Mouse (Mus musculus): Measurements from ENCODE around the gene Ccdc61. TPM values are rescaled to one million over a fixed set of nuclear protein-coding genes. Genes with fewer than 3 reads are reported as not detected.

The Ccdc61 gene
- polyA plus RNA-seq, 1 experiment: not detected

DNA sequence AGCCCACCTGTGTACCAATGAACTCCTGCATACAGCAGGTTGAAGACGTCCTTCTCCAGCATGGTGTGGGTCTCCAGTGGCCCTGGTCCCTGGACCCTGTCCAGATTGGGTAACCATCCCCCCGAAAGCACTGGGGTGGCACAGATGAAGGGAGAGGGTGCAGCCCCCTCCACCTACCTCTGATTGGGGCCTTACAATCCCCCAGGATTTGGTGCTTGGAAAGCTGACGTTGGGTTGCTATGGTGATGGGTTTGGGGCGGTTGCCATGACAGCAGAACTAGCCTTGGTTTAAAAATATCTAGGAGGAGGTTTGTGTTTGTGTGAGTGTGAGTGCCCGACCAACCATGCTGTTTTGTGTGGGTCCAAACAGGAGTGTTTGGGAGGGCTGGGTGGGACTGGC is 12.6 kb upstream of the Ccdc61 start:
- Histone ChIP-seq H3K27ac (ENCODE audit: insufficient read depth, low read depth, low read length) (peak overlapping the region; percentile 99), H3K4me1 (ENCODE audit: control insufficient read depth, insufficient read depth, low read length) (peaks cover 42% of the 10 kb centered on the region), H3K4me3 (ENCODE audit: insufficient read depth, low read depth, low read length) (peak overlapping the region; percentile 25; the same call in 1 of the 2 replicates)
- WGBS: 15% methylated on average over 5 of the region's 5 CpGs
- TF ChIP-seq POLR2A (IDR thresholded peaks at IDR 0.05; ENCODE audit: insufficient read depth, low read depth, low read length) (peak; percentile 22; the same call in 1 of the 2 replicates), CTCF (IDR thresholded peaks at IDR 0.05; ENCODE audit: insufficient read depth, low read depth, low read length) (no peak)

DNA sequence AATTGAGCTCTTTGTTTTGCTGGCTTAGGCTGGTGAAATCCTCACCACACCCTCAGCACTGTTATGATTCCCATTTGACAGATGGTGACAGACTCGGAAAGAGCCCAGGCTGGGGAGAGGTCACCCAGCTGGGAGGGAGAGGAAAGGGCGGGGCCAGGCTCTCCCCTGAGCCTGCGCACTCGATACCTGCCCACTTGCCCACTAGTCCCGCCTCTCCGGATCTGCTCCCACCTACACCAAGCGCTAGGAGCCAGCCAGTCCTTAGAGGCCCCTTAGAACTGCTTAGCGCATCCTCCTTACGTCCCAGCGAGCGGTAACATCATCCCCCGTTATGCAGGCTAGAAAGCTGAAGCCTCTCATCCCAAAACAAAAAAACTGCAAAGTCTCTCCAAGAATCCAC is 10.9 kb upstream of the Ccdc61 start:
- WGBS: 5% methylated on average over 12 of the region's 12 CpGs
- peak overlapping the region; percentile 3; the same call in 1 of the 2 replicates for H3K4me3 ChIP-seq (ENCODE audit: insufficient read depth, low read depth, low read length)
- TF ChIP-seq CTCF (IDR thresholded peaks at IDR 0.05; ENCODE audit: insufficient read depth, low read depth, low read length): no peak
- peak; percentile 48; the same call in 1 of the 2 replicates for TF ChIP-seq POLR2A (IDR thresholded peaks at IDR 0.05; ENCODE audit: insufficient read depth, low read depth, low read length)
- H3K4me1 ChIP-seq (ENCODE audit: control insufficient read depth, insufficient read depth, low read length): peaks cover 34% of the 10 kb centered on the region
- peak overlapping the region; percentile 95 for H3K27ac ChIP-seq (ENCODE audit: insufficient read depth, low read depth, low read length)

DNA sequence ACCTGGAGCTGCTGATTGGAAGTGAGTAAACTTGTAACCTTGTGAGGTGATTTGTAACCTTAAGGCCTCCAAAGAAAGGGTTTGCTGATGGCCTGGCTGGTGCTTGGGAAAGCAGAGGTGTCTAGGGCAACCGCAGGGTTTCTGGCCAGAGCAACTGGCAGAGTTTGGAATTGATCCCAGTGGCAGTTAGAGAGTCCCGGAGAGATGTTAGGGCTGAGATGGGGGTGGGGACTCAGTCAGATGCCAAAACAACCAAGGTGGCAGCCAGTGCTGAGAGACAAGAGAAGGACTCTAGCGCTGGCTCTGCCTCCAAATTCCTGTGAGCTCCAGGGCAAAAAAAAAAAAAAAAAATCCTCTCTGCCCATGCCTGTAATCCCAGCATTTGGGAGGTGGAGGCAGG is 7.7 kb upstream of the Ccdc61 start:
- no peak overlapping the region for H3K27ac ChIP-seq (ENCODE audit: insufficient read depth, low read depth, low read length)
- 46% methylated on average over 3 of the region's 3 CpGs for WGBS

DNA sequence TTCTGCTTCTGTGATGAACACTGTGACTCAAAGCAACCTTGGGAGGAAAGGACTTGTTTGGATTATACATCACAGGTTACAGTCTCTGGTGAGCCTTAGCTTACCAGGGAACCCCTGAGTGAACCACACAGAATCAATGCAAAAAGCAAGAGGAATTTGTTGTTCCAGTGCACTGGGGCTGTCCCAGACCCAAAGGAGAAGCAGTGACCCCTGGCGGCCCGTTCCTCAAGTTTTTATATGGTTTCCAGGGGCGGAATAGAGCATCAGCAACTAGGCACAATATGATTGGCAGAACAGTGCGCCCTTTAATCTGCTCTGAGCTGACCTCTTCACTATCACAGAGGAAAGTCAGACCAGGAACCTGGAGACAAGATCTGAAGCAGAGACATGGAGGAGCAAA is 6.0 kb upstream of the Ccdc61 start:
- TF ChIP-seq POLR2A (IDR thresholded peaks at IDR 0.05; ENCODE audit: insufficient read depth, low read depth, low read length) (no peak), CTCF (IDR thresholded peaks at IDR 0.05; ENCODE audit: insufficient read depth, low read depth, low read length) (no peak)
- Histone ChIP-seq H3K27ac (ENCODE audit: insufficient read depth, low read depth, low read length) (no peak overlapping the region), H3K4me1 (ENCODE audit: control insufficient read depth, insufficient read depth, low read length) (peaks cover 7% of the 10 kb centered on the region), H3K4me3 (ENCODE audit: insufficient read depth, low read depth, low read length) (no peak overlapping the region)
- 53% methylated on average over 4 of the region's 4 CpGs for WGBS

More for the DNA sequence above, 7.7 kb upstream of the Ccdc61 start:
- peaks cover 19% of the 10 kb centered on the region for H3K4me1 ChIP-seq (ENCODE audit: control insufficient read depth, insufficient read depth, low read length)
- H3K4me3 ChIP-seq (ENCODE audit: insufficient read depth, low read depth, low read length): no peak overlapping the region
- TF ChIP-seq POLR2A (IDR thresholded peaks at IDR 0.05; ENCODE audit: insufficient read depth, low read depth, low read length): no peak
- no peak for TF ChIP-seq CTCF (IDR thresholded peaks at IDR 0.05; ENCODE audit: insufficient read depth, low read depth, low read length)

DNA sequence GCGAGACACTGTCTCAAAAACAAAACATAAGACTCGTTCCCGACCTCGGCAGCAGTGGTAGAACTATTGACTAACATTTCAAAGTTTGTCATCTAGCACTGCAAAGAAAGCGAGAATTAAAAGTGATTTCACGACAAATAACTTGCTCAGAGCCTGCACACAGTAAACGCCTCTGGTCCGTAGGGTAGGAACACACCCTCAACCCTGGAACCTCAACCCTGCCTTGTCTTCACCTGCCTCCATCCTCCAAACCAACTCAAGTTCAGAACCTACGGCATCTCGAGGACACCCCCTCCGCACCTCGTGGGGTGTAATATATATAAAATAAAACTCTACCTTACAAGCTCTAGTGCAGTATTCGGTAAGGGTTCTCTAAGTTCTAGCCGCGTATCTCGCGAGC is 418 bp downstream of the Ccdc61 start:
- H3K4me3 ChIP-seq (ENCODE audit: insufficient read depth, low read depth, low read length): peak overlapping the region; percentile 83
- no peak for TF ChIP-seq POLR2A (IDR thresholded peaks at IDR 0.05; ENCODE audit: insufficient read depth, low read depth, low read length)
- TF ChIP-seq CTCF (IDR thresholded peaks at IDR 0.05; ENCODE audit: insufficient read depth, low read depth, low read length): no peak
- no peak overlapping the region for H3K27ac ChIP-seq (ENCODE audit: insufficient read depth, low read depth, low read length)
- WGBS: 2% methylated on average over 17 of the region's 17 CpGs
- 0 out of 2 replicates have a peak, but pooled peaks cover 2% of the 10 kb centered on the region for H3K4me1 ChIP-seq (ENCODE audit: control insufficient read depth, insufficient read depth, low read length)

DNA sequence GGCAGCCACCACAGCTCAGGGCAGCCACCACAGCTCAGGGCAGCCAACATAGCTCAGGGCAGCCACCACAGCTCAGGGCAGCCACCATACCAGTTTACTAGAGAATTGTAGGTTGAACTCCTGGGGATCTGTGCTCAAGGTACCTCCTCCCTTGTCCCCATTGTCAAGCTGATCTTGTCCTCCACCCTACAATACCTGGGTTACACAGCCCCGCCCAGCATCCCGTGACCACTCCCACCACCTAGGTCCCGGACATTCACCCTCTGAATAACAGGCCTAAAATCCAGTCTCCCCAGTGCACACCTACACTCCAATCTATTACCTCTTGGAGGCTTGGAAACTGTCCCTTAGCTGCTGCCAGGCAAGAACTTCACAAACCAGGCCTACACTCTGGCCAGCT is 5.2 kb downstream of the Ccdc61 start:
- TF ChIP-seq CTCF (IDR thresholded peaks at IDR 0.05; ENCODE audit: insufficient read depth, low read depth, low read length) (no peak), POLR2A (IDR thresholded peaks at IDR 0.05; ENCODE audit: insufficient read depth, low read depth, low read length) (no peak)
- 70% methylated on average over 3 of the region's 3 CpGs for WGBS

DNA sequence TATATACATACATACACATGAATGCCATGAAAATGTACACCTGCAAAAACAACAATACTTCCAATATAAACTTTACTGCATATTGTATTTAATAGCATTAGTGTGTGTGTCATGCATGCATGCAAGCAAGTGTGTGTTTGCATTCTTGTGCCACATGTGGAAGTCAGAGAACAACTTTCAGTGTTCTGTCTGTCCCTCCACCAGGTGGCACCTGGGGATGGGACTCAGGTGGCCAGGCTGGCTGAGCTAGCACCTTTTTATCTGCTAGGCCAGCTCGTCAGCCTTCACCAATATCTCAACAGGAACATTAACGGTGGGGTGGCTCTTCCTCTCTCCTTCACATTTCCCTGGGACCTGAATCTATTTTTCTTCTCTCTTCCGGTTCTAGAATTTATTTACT is 7.7 kb downstream of the Ccdc61 start:
- WGBS: 54% methylated on average over 3 of the region's 3 CpGs
- Histone ChIP-seq H3K4me3 (ENCODE audit: insufficient read depth, low read depth, low read length) (no peak overlapping the region), H3K4me1 (ENCODE audit: control insufficient read depth, insufficient read depth, low read length) (no peaks in the 10 kb centered on the region), H3K27ac (ENCODE audit: insufficient read depth, low read depth, low read length) (no peak overlapping the region)
- TF ChIP-seq POLR2A (IDR thresholded peaks at IDR 0.05; ENCODE audit: insufficient read depth, low read depth, low read length) (no peak), CTCF (IDR thresholded peaks at IDR 0.05; ENCODE audit: insufficient read depth, low read depth, low read length) (no peak)

More for the DNA sequence above, 5.2 kb downstream of the Ccdc61 start:
- Histone ChIP-seq H3K4me3 (ENCODE audit: insufficient read depth, low read depth, low read length) (no peak overlapping the region), H3K4me1 (ENCODE audit: control insufficient read depth, insufficient read depth, low read length) (0 out of 2 replicates have a peak, but pooled peaks cover 2% of the 10 kb centered on the region), H3K27ac (ENCODE audit: insufficient read depth, low read depth, low read length) (no peak overlapping the region)

DNA sequence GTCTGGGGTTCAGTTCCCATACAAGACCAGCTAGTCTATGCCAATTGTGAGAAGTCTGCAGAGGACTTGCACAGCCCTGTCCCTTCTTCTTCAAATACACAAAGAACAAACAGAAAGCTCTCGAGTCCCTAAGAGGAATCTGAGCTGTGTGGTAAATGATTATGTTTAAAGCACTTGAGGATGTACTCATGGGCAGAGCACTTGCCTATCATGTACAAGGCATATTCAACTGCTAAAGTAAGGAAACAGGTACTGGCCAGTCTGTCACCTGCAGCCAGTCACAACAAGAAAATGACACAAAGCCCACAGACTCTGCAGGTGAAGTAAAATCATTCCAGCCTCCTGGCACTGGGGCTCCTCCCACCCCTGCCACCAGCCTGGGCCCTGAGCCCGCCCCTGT is 9.7 kb downstream of the Ccdc61 start:
- 87% methylated on average over 2 of the region's 2 CpGs for WGBS
- H3K27ac ChIP-seq (ENCODE audit: insufficient read depth, low read depth, low read length): no peak overlapping the region
- no peak for TF ChIP-seq CTCF (IDR thresholded peaks at IDR 0.05; ENCODE audit: insufficient read depth, low read depth, low read length)
- no peak for TF ChIP-seq POLR2A (IDR thresholded peaks at IDR 0.05; ENCODE audit: insufficient read depth, low read depth, low read length)
- no peak overlapping the region for H3K4me3 ChIP-seq (ENCODE audit: insufficient read depth, low read depth, low read length)
- H3K4me1 ChIP-seq (ENCODE audit: control insufficient read depth, insufficient read depth, low read length): peaks cover 4% of the 10 kb centered on the region

DNA sequence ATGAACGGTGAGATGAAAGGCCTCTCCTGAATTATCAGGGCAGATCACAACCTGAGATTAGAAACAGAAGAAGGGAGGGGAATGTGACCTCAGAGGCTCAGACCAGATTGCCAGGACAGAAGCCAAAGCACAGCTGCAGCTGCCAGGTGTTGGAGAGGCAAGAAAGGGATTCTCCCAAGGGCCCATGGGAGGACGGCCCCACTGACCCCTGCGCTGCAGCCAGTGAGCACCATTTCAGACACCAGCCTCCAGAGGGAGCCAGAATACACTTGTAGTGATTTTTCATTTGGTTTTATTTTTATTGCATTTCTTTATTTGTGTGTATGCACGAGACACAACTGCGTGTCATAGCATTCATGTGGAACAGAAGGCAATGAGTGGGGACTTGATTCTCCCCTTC is 13.7 kb downstream of the Ccdc61 start:
- H3K4me1 ChIP-seq (ENCODE audit: control insufficient read depth, insufficient read depth, low read length): peaks cover 23% of the 10 kb centered on the region
- WGBS: 23% methylated on average over 5 of the region's 5 CpGs
- no peak overlapping the region for H3K4me3 ChIP-seq (ENCODE audit: insufficient read depth, low read depth, low read length)
- H3K27ac ChIP-seq (ENCODE audit: insufficient read depth, low read depth, low read length): no peak overlapping the region
- TF ChIP-seq POLR2A (IDR thresholded peaks at IDR 0.05; ENCODE audit: insufficient read depth, low read depth, low read length) (no peak), CTCF (IDR thresholded peaks at IDR 0.05; ENCODE audit: insufficient read depth, low read depth, low read length) (peak; percentile 56)

Measured in olfactory bulb, adult 2 months (tissue).